Mouse (Mus musculus): ENCODE data around the gene Olfr713. TPM values are rescaled to one million over a fixed set of nuclear protein-coding genes. Genes with fewer than 3 reads are reported as not detected.

Gene Olfr713
- not detected in 2 replicates for polyA plus RNA-seq (2015; fragmentation: Nextera tagmentation; extraction: Ambion mirVana)

DNA sequence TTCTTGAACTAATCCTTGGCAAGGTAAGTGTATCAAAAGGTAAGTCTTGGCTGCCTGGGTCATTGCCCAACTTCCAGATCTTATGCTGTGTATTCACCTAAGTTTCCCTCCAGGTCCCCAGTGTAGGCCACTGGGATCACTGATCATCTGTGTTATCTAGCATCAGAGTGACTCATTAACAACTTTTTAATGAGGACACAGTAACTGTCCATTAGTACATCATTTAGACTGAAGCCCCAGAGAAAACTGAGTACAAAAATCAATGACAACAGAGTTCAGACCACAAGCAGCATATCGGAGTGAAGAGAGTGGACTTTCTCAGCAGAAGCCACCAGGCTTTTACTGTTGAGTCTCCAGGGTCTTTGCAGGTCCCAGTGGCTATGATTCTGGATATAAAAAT lies at the start of gene Olfr713:
Gene Olfr713 (plus strand): TSS at position 301 of the 400 bp plus-strand sequence.
- Histone ChIP-seq H3K27me3 (no peaks in the 10 kb centered on the region), H3K36me3 (no peaks in the 10 kb centered on the region), H3K27ac (no peak within 1 kb of the TSS), H3K9me3 (no peaks in the 10 kb centered on the region), H3K4me1 (no peaks in the 10 kb centered on the region), H3K4me2 (replicated peaks) (no peak within 1 kb of the TSS), H3K9ac (no peak within 1 kb of the TSS), H3K4me3 (no peak within 1 kb of the TSS)
- 84% methylated on average over 1 of the region's 1 CpGs for WGBS
- no peak for ATAC-seq (ENCODE audit: low FRiP score, low read depth)

DNA sequence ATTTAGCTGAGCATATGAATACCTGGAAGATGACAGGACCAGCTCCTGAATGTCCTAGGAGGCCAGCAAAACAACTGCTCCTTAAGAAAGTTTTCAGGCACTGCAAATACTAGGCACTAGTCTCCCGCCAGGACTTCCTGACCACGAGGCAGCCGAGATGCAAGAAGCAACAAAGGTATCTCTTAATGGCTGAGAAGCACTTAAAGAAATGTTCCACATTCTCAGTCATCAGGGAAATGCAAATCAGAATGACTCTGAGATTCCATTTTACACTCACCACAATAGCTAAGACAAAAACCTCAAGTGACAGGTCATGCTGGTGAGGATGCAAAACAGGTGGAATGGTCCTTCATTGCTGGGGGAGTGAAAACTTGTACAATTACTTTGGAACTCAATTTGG lies 45.7 kb upstream of the Olfr713 start:
- Histone ChIP-seq H3K36me3 (no peaks in the 10 kb centered on the region), H3K27me3 (no peaks in the 10 kb centered on the region), H3K4me1 (no peaks in the 10 kb centered on the region), H3K9me3 (no peaks in the 10 kb centered on the region), H3K4me2 (replicated peaks) (no peak overlapping the region), H3K27ac (no peak overlapping the region), H3K4me3 (no peak overlapping the region), H3K9ac (no peak overlapping the region)
- ATAC-seq (ENCODE audit: low FRiP score, low read depth) = no peak
- 88% methylated on average over 3 of the region's 3 CpGs for WGBS

- Histone ChIP-seq H3K4me1 (no peaks in the 10 kb centered on the region), H3K27me3 (no peaks in the 10 kb centered on the region), H3K9me3 (no peaks in the 10 kb centered on the region), H3K36me3 (no peaks in the 10 kb centered on the region), H3K4me3 (no peak overlapping the region), H3K27ac (no peak overlapping the region), H3K9ac (no peak overlapping the region), H3K4me2 (replicated peaks) (no peak overlapping the region)
- 84% methylated on average over 7 of the region's 7 CpGs for WGBS
- ATAC-seq (ENCODE audit: low FRiP score, low read depth) = no peak
Observed at GRCm38 (mm10) chr7:107000798-107001197, 30.2 kb upstream of the Olfr713 start.

- Histone ChIP-seq H3K9ac (no peak overlapping the region), H3K36me3 (no peaks in the 10 kb centered on the region), H3K27ac (no peak overlapping the region), H3K9me3 (no peaks in the 10 kb centered on the region), H3K27me3 (no peaks in the 10 kb centered on the region), H3K4me3 (no peak overlapping the region), H3K4me1 (no peaks in the 10 kb centered on the region), H3K4me2 (replicated peaks) (no peak overlapping the region)
- WGBS = 58% methylated on average over 3 of the region's 3 CpGs
- no peak for ATAC-seq (ENCODE audit: low FRiP score, low read depth)
Observed at GRCm38 (mm10) chr7:107004169-107004568, 26.8 kb upstream of the Olfr713 start.

DNA sequence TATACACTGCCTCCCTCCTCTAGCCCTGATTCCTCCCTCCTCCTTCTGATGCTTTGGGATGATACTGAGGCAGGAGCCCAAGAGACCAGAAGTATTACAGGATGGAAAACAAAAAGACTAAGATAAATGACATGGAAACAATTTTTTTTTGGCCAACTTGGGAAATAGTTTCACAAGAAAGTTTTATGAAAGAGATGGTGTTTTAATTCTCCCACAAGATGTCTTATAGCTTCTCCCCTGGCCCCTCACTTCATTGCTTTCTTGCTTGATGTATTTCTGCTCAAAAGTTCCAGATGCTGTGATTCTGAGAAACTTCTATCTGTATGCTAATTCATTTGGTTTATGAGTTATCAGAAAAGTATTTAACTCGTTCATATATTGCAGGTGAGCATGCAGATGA lies 25.0 kb upstream of the Olfr713 start, which contains the start of gene Olfr2:
Gene Olfr2 (minus strand): TSS at position 101 of the 400 bp plus-strand sequence.
- Histone ChIP-seq H3K4me2 (replicated peaks) (no peak within 1 kb of the TSS), H3K4me1 (no peaks in the 10 kb centered on the region), H3K27me3 (no peaks in the 10 kb centered on the region), H3K9me3 (no peaks in the 10 kb centered on the region), H3K36me3 (no peaks in the 10 kb centered on the region), H3K4me3 (no peak within 1 kb of the TSS), H3K27ac (no peak within 1 kb of the TSS), H3K9ac (no peak within 1 kb of the TSS)
- WGBS = 45% methylated on average over 1 of the region's 1 CpGs
- no peak for ATAC-seq (ENCODE audit: low FRiP score, low read depth)

GRCm38 (mm10) chr7:107039934-107040563 lies 9.1 kb downstream of the Olfr713 start:
- ATAC-seq (ENCODE audit: low FRiP score, low read depth) = no peak
- no peak overlapping the region for H3K4me2 ChIP-seq (replicated peaks)
- no peak overlapping the region for H3K9ac ChIP-seq
- no peaks in the 10 kb centered on the region for H3K9me3 ChIP-seq
- WGBS = 66% methylated on average over 2 of the region's 2 CpGs
- H3K27me3 ChIP-seq = no peaks in the 10 kb centered on the region
- no peak overlapping the region for H3K4me3 ChIP-seq
- no peaks in the 10 kb centered on the region for H3K4me1 ChIP-seq
- H3K36me3 ChIP-seq = no peaks in the 10 kb centered on the region
- H3K27ac ChIP-seq = no peak overlapping the region

GRCm38 (mm10) chr7:107043136-107043535 lies 12.2 kb downstream of the Olfr713 start:
- no peak overlapping the region for H3K27ac ChIP-seq
- H3K4me3 ChIP-seq = no peak overlapping the region
- H3K4me2 ChIP-seq (replicated peaks) = no peak overlapping the region
- H3K9ac ChIP-seq = no peak overlapping the region
- H3K27me3 ChIP-seq = no peaks in the 10 kb centered on the region
- ATAC-seq (ENCODE audit: low FRiP score, low read depth) = no peak
- 86% methylated on average over 3 of the region's 3 CpGs for WGBS
- H3K4me1 ChIP-seq = no peaks in the 10 kb centered on the region
- H3K36me3 ChIP-seq = no peaks in the 10 kb centered on the region
- H3K9me3 ChIP-seq = no peaks in the 10 kb centered on the region

GRCm38 (mm10) chr7:107044407-107044806 lies 13.4 kb downstream of the Olfr713 start:
- Histone ChIP-seq H3K27me3 (no peaks in the 10 kb centered on the region), H3K27ac (no peak overlapping the region), H3K36me3 (no peaks in the 10 kb centered on the region), H3K4me2 (replicated peaks) (no peak overlapping the region), H3K4me3 (no peak overlapping the region), H3K9ac (no peak overlapping the region), H3K4me1 (no peaks in the 10 kb centered on the region), H3K9me3 (no peaks in the 10 kb centered on the region)
- WGBS = 57% methylated on average over 1 of the region's 1 CpGs
- ATAC-seq (ENCODE audit: low FRiP score, low read depth) = no peak

GRCm38 (mm10) chr7:107045833-107046232 lies 14.9 kb downstream of the Olfr713 start:
- Histone ChIP-seq H3K27me3 (no peaks in the 10 kb centered on the region), H3K36me3 (no peaks in the 10 kb centered on the region), H3K4me3 (no peak overlapping the region), H3K9ac (no peak overlapping the region), H3K9me3 (no peaks in the 10 kb centered on the region), H3K4me1 (no peaks in the 10 kb centered on the region), H3K27ac (no peak overlapping the region), H3K4me2 (replicated peaks) (no peak overlapping the region)
- WGBS = 4% methylated on average over 5 of the region's 5 CpGs
- ATAC-seq (ENCODE audit: low FRiP score, low read depth) = no peak

DNA sequence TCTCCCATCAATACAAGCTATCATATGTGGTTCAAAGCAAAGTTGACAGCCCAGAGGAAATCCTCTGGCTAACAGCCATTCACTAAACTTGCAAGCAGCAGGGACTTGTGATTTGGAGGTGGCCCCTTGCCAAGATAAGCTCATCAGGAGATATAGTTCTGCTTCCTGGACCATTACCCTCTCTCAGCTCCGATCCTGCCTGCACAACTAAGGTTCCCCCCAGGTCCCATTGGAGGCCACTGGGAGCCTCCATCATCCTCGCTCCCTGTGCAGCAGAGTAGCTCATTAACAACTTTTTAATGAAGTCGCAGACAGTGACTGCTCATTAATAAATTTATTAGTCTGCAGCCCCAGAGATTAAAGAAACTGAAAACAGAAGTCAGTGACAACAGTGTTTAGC lies 16.6 kb downstream of the Olfr713 start:
- H3K4me1 ChIP-seq = no peaks in the 10 kb centered on the region
- no peak overlapping the region for H3K9ac ChIP-seq
- WGBS = 30% methylated on average over 3 of the region's 3 CpGs
- H3K27ac ChIP-seq = no peak overlapping the region
- H3K9me3 ChIP-seq = no peaks in the 10 kb centered on the region
- H3K4me2 ChIP-seq (replicated peaks) = no peak overlapping the region
- H3K27me3 ChIP-seq = no peaks in the 10 kb centered on the region
- no peak overlapping the region for H3K4me3 ChIP-seq
- no peaks in the 10 kb centered on the region for H3K36me3 ChIP-seq
- ATAC-seq (ENCODE audit: low FRiP score, low read depth) = no peak

DNA sequence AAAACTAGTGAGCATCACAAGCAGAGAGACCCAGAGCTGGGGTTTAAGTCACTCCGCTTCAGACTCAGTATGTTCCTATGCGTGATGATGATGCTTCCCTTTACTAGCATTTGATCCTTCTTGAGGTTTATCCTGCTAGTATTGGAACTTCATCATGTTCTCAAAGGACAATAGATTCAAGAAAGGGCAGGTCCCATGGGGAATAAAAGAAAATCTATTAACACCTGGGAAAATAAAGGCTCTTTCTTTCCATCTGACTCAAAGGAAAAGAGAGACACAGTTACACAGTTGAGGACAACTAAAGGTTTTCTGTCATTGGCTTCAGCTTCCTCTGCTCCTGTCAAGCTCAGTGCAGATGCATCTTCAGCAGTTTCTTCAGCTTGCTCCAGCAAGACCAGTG lies 39.7 kb downstream of the Olfr713 start, which contains the start of gene Olfr714:
Gene Olfr714 (plus strand): TSS at position 301 of the 400 bp plus-strand sequence.
- Histone ChIP-seq H3K4me1 (no peaks in the 10 kb centered on the region), H3K4me3 (no peak within 1 kb of the TSS), H3K27ac (no peak within 1 kb of the TSS), H3K9ac (no peak within 1 kb of the TSS), H3K27me3 (no peaks in the 10 kb centered on the region), H3K4me2 (replicated peaks) (no peak within 1 kb of the TSS), H3K9me3 (peaks cover 7% of the 10 kb centered on the region; the same call in 1 of the 2 replicates), H3K36me3 (no peaks in the 10 kb centered on the region)
- no peak for ATAC-seq (ENCODE audit: low FRiP score, low read depth)
- 93% methylated on average over 2 of the region's 2 CpGs for WGBS

Data from limb, embryonic 13.5 days (tissue).